Mouse (Mus musculus) hindbrain, embryonic 15.5 days (tissue): ENCODE measurements around the gene Elmod3. TPM values are rescaled to one million over a fixed set of nuclear protein-coding genes. Genes with fewer than 3 reads are reported as not detected.

Experiments used
- ATAC-seq: fragments of 200-750 bp; cut with Nextera tagmentation; 2 replicates; pipeline ENCODE4 v1.8.0; 2017; ENCODE audit warnings: low read depth, moderate number of reproducible peaks, moderate TSS enrichment; ENCODE audit not compliant: low FRiP score
- H3K27ac ChIP-seq: fragments of 300-500 bp; sonication (generic); replicated peaks from 2 replicates; pipeline ENCODE4 v1.5.1; 2015; ENCODE audit warnings: mild to moderate bottlenecking, inconsistent platforms
- H3K27me3 ChIP-seq: fragments of 300-500 bp; sonication (generic); 2 replicates; pipeline ENCODE4 v1.6.1; 2015; ENCODE audit warnings: control low read depth, inconsistent platforms
- H3K36me3 ChIP-seq: fragments of 300-500 bp; sonication (generic); 2 replicates; pipeline ENCODE4 v1.6.1; 2015; ENCODE audit warnings: control low read depth, inconsistent platforms
- H3K4me1 ChIP-seq: fragments of 300-500 bp; sonication (generic); replicated peaks from 2 replicates; pipeline ENCODE4 v1.6.1; 2015; ENCODE audit warnings: control low read depth, inconsistent platforms
- H3K4me2 ChIP-seq: fragments of 300-500 bp; sonication (generic); 2 replicates; pipeline ENCODE4 v1.6.1; 2015; ENCODE audit warnings: moderate library complexity, mild to moderate bottlenecking, inconsistent platforms
- H3K4me3 ChIP-seq: fragments of 300-500 bp; sonication (generic); 2 replicates; pipeline ENCODE4 v1.5.1; 2015; ENCODE audit warnings: mild to moderate bottlenecking, inconsistent platforms
- H3K9ac ChIP-seq: fragments of 300-500 bp; sonication (generic); 2 replicates; pipeline ENCODE4 v1.6.1; 2015; ENCODE audit warnings: inconsistent platforms
- H3K9me3 ChIP-seq: fragments of 300-500 bp; sonication (generic); 2 replicates; pipeline ENCODE4 v1.6.1; 2016; ENCODE audit warnings: control low read depth, inconsistent platforms
- WGBS: fragments of 180-500 bp; shearing (Covaris S2); methylation state at CpG from one replicate; pipeline ENCODE4 v1.1.7; 2015; 5-methylcytosine and 5-hydroxymethylcytosine counted together
- polyA plus RNA-seq: library from polyadenylated mRNA; unstranded; fragments of >200 nt; fragmentation: Nextera tagmentation; extraction: Ambion mirVana; gene quantifications from 2 replicates; pipeline ENCODE4 v1.2.1, GENCODE M21; 2015

Elmod3 gene
- polyA plus RNA-seq, 1 experiment from 2014 or later, result 17.1 TPM

GRCm38 (mm10) chr6:72607060-72607459 is 8.8 kb upstream of the Elmod3 start:
- Histone ChIP-seq H3K4me2 (no peak overlapping the region), H3K9ac (no peak overlapping the region), H3K36me3 (peaks cover 64% of the 10 kb centered on the region), H3K4me3 (no peak overlapping the region), H3K9me3 (no peaks in the 10 kb centered on the region), H3K27ac (no peak overlapping the region), H3K4me1 (no peaks in the 10 kb centered on the region), H3K27me3 (no peaks in the 10 kb centered on the region)
- 75% methylated on average over 4 of the region's 4 CpGs for WGBS
- ATAC-seq, result no peak

- Histone ChIP-seq H3K4me1 (peaks cover 4% of the 10 kb centered on the region), H3K27me3 (no peaks in the 10 kb centered on the region), H3K9ac (no peak overlapping the region), H3K4me2 (no peak overlapping the region), H3K36me3 (peaks cover 37% of the 10 kb centered on the region), H3K27ac (no peak overlapping the region), H3K4me3 (no peak overlapping the region), H3K9me3 (no peaks in the 10 kb centered on the region)
- ATAC-seq, result no peak
- 93% methylated on average over 2 of the region's 2 CpGs for WGBS
These were observed 5.9 kb upstream of the Elmod3 start for GRCm38 (mm10) chr6:72604066-72604465.

- Histone ChIP-seq H3K4me2 (no peak overlapping the region), H3K9ac (no peak overlapping the region), H3K4me1 (peaks cover 21% of the 10 kb centered on the region), H3K36me3 (peaks cover 20% of the 10 kb centered on the region; the same call in 1 of the 2 replicates), H3K4me3 (no peak overlapping the region), H3K27me3 (no peaks in the 10 kb centered on the region), H3K27ac (no peak overlapping the region), H3K9me3 (no peaks in the 10 kb centered on the region)
- WGBS, result 47% methylated on average over 1 of the region's 1 CpGs
- ATAC-seq, result no peak
These were observed 3.5 kb upstream of the Elmod3 start for GRCm38 (mm10) chr6:72601732-72602131.

GRCm38 (mm10) chr6:72600771-72601170 is 2.6 kb upstream of the Elmod3 start:
- Histone ChIP-seq H3K27me3 (no peaks in the 10 kb centered on the region), H3K4me3 (no peak overlapping the region), H3K4me1 (peaks cover 21% of the 10 kb centered on the region), H3K27ac (no peak overlapping the region), H3K4me2 (no peak overlapping the region), H3K36me3 (peaks cover 14% of the 10 kb centered on the region; the same call in 1 of the 2 replicates), H3K9me3 (no peaks in the 10 kb centered on the region), H3K9ac (no peak overlapping the region)
- 89% methylated on average over 12 of the region's 12 CpGs for WGBS
- ATAC-seq, result no peak

- H3K27me3 ChIP-seq, result no peaks in the 10 kb centered on the region
- 79% methylated on average over 6 of the region's 6 CpGs for WGBS
- H3K9me3 ChIP-seq, result no peaks in the 10 kb centered on the region
- peaks cover 8% of the 10 kb centered on the region; the same call in 1 of the 2 replicates for H3K36me3 ChIP-seq
- H3K4me2 ChIP-seq, result no peak overlapping the region
- H3K9ac ChIP-seq, result no peak overlapping the region
- peaks cover 21% of the 10 kb centered on the region for H3K4me1 ChIP-seq
- ATAC-seq, result no peak
- no peak overlapping the region for H3K27ac ChIP-seq
- no peak overlapping the region for H3K4me3 ChIP-seq
These were observed 2.0 kb upstream of the Elmod3 start for GRCm38 (mm10) chr6:72600216-72600615.

GRCm38 (mm10) chr6:72598791-72599557 is 761 bp upstream of the Elmod3 start:
- Histone ChIP-seq H3K27ac (peak overlapping the region; percentile 69), H3K9me3 (no peaks in the 10 kb centered on the region), H3K4me1 (peaks cover 21% of the 10 kb centered on the region), H3K36me3 (no peaks in the 10 kb centered on the region), H3K4me2 (peak overlapping the region; percentile 80), H3K4me3 (peak overlapping the region; percentile 64), H3K27me3 (no peaks in the 10 kb centered on the region), H3K9ac (peak overlapping the region; percentile 76)
- peak; percentile 19; the same call in 1 of the 2 replicates for ATAC-seq
- 46% methylated on average over 12 of the region's 12 CpGs for WGBS

- peak overlapping the region; percentile 69 for H3K27ac ChIP-seq
- 52% methylated on average over 13 of the region's 13 CpGs for WGBS
These were observed 934 bp downstream of the Elmod3 start for GRCm38 (mm10) chr6:72597083-72597874.

GRCm38 (mm10) chr6:72593914-72594313 is 4.3 kb downstream of the Elmod3 start:
- Histone ChIP-seq H3K4me2 (no peak overlapping the region), H3K36me3 (no peaks in the 10 kb centered on the region), H3K9ac (no peak overlapping the region), H3K27me3 (no peaks in the 10 kb centered on the region), H3K9me3 (no peaks in the 10 kb centered on the region), H3K27ac (no peak overlapping the region), H3K4me3 (no peak overlapping the region), H3K4me1 (peaks cover 15% of the 10 kb centered on the region)
- ATAC-seq, result no peak
- 72% methylated on average over 5 of the region's 5 CpGs for WGBS

More at GRCm38 (mm10) chr6:72597083-72597874, 934 bp downstream of the Elmod3 start:
- no peaks in the 10 kb centered on the region for H3K27me3 ChIP-seq
- no peak for ATAC-seq
- H3K36me3 ChIP-seq, result no peaks in the 10 kb centered on the region
- H3K4me1 ChIP-seq, result peaks cover 21% of the 10 kb centered on the region
- peak overlapping the region; percentile 76 for H3K9ac ChIP-seq
- no peaks in the 10 kb centered on the region for H3K9me3 ChIP-seq
- H3K4me3 ChIP-seq, result peak overlapping the region; percentile 64
- peak overlapping the region; percentile 80 for H3K4me2 ChIP-seq

GRCm38 (mm10) chr6:72593011-72593803 is 5.0 kb downstream of the Elmod3 start:
- Histone ChIP-seq H3K9me3 (no peaks in the 10 kb centered on the region), H3K4me3 (no peak overlapping the region), H3K36me3 (no peaks in the 10 kb centered on the region), H3K27me3 (no peaks in the 10 kb centered on the region), H3K4me1 (peaks cover 12% of the 10 kb centered on the region), H3K9ac (no peak overlapping the region), H3K4me2 (no peak overlapping the region), H3K27ac (no peak overlapping the region)
- ATAC-seq, result no peak
- WGBS, result 82% methylated on average over 6 of the region's 6 CpGs

- Histone ChIP-seq H3K36me3 (no peaks in the 10 kb centered on the region), H3K9me3 (no peaks in the 10 kb centered on the region), H3K4me2 (no peak overlapping the region), H3K4me1 (no peaks in the 10 kb centered on the region), H3K4me3 (no peak overlapping the region), H3K9ac (no peak overlapping the region), H3K27ac (no peak overlapping the region), H3K27me3 (no peaks in the 10 kb centered on the region)
- ATAC-seq, result no peak
These were observed 8.1 kb downstream of the Elmod3 start for GRCm38 (mm10) chr6:72590111-72590510.

- no peak overlapping the region for H3K4me3 ChIP-seq
- H3K27ac ChIP-seq, result no peak overlapping the region
- no peak overlapping the region for H3K4me2 ChIP-seq
- ATAC-seq, result no peak
- H3K9ac ChIP-seq, result no peak overlapping the region
- H3K9me3 ChIP-seq, result no peaks in the 10 kb centered on the region
- no peaks in the 10 kb centered on the region for H3K27me3 ChIP-seq
- H3K36me3 ChIP-seq, result no peaks in the 10 kb centered on the region
- H3K4me1 ChIP-seq, result no peaks in the 10 kb centered on the region
These were observed 9.9 kb downstream of the Elmod3 start for GRCm38 (mm10) chr6:72588307-72588706.

GRCm38 (mm10) chr6:72586701-72587100 is 11.5 kb downstream of the Elmod3 start:
- 86% methylated on average over 3 of the region's 3 CpGs for WGBS
- no peak overlapping the region for H3K27ac ChIP-seq

More at GRCm38 (mm10) chr6:72586701-72587100, 11.5 kb downstream of the Elmod3 start:
- H3K4me1 ChIP-seq, result no peaks in the 10 kb centered on the region
- H3K9me3 ChIP-seq, result no peaks in the 10 kb centered on the region
- no peak overlapping the region for H3K9ac ChIP-seq
- H3K36me3 ChIP-seq, result no peaks in the 10 kb centered on the region
- no peak overlapping the region for H3K4me3 ChIP-seq
- H3K4me2 ChIP-seq, result no peak overlapping the region
- no peak for ATAC-seq
- no peaks in the 10 kb centered on the region for H3K27me3 ChIP-seq
